Mouse (Mus musculus) layer of hippocampus, postnatal 36 days (tissue): ENCODE measurements around the gene As3mt. TPM values are rescaled to one million over a fixed set of nuclear protein-coding genes. Genes with fewer than 3 reads are reported as not detected.

Source experiments
- DNase-seq, 2 experiments: peaks; one replicate each; pipeline ENCODE4 v3.0.0; 2022
- total RNA-seq, 2 experiments: library from RNA; stranded (reverse); gene quantifications; 2 replicates each; pipeline ENCODE4 v1.2.3; 2021

Gene As3mt
- total RNA-seq, 2 experiments from 2014 or later = 21.3 to 22.4 TPM

DNA sequence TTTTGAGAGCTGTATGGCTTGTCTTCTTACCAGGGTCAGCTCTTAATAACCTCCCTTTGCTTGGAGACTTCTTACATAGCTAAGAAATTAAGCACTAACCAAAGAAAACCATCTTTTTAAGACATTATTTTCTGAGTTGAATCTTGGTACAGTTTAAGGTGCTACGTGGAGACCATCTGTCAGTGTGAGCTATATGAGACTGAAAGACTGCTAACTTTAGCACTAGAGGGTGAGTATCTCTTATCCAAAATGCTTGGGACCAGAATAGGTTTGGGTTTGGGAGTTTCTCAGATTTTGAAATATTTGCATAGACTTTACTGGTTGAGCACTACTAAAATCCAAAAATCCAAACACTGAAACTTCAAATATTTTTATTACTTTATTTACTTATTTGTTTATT lies 82.5 kb downstream of the As3mt start:
- no peak for DNase-seq

Other genes with a start within 250 kb of the As3mt start
- 100 to 1,000 TPM; 105 TPM for gene Trim8, start 205.8 kb upstream of the As3mt start, total RNA-seq
- 100 to 1,000 TPM; 123 to 126 TPM for gene Arl3, start 134.3 kb upstream of the As3mt start, total RNA-seq
- gene Sfxn2, start 134.1 kb upstream of the As3mt start, total RNA-seq = 1 to 10 TPM; 4.9 to 8.5 TPM
- 10 to 100 TPM; 39.9 to 40.8 TPM for gene Wbp1l, start 108.4 kb upstream of the As3mt start, total RNA-seq
- not detected for gene Cyp17a1, start 34.3 kb upstream of the As3mt start, total RNA-seq
- gene Borcs7, start 17.6 kb upstream of the As3mt start, total RNA-seq = 10 to 100 TPM; 20.6 to 22.0 TPM
- gene Cnnm2, start 54.1 kb downstream of the As3mt start, total RNA-seq = 10 to 100 TPM; 36.6 to 39.8 TPM